Mouse (Mus musculus) monocyte, adult 2 months (primary cell): ENCODE results near the gene Spns3.
"Not testable (repeated sequence)": the region's sequence is repeated elsewhere in the genome, so short reads cannot be mapped to it uniquely, and the experiment has no call there.

Experiments
- DNase-seq, 2 experiments: peaks; one replicate each; pipeline ENCODE4 v3.0.0; 2022; ENCODE audit warnings: low spot score in 2 of 2, low read depth in 1 of 2

Spns3 gene

GRCm38 (mm10) chr11:72558155-72558554 is 7.8 kb upstream of the Spns3 start:
- no peak for DNase-seq

- no peak for DNase-seq
Measured at GRCm38 (mm10) chr11:72556953-72557352, 6.6 kb upstream of the Spns3 start.

GRCm38 (mm10) chr11:72556470-72556869 is 6.2 kb upstream of the Spns3 start:
- no peak for DNase-seq

- no peak for DNase-seq
Measured at GRCm38 (mm10) chr11:72551531-72552105, 1.3 kb upstream of the Spns3 start.

- peak; percentile 17 to 42 for DNase-seq
Measured at GRCm38 (mm10) chr11:72547181-72547580, 3.1 kb downstream of the Spns3 start.

- no peak for DNase-seq
Measured at GRCm38 (mm10) chr11:72544716-72545115, 5.6 kb downstream of the Spns3 start.

- not testable (repeated sequence) for DNase-seq
Measured at GRCm38 (mm10) chr11:72543692-72544091, 6.6 kb downstream of the Spns3 start.

GRCm38 (mm10) chr11:72542586-72542985 is 7.7 kb downstream of the Spns3 start:
- no peak for DNase-seq

GRCm38 (mm10) chr11:72541928-72542327 is 8.4 kb downstream of the Spns3 start:
- DNase-seq = no peak

- DNase-seq = no peak
Measured at GRCm38 (mm10) chr11:72540437-72540836, 9.9 kb downstream of the Spns3 start.

- no peak for DNase-seq
Measured at GRCm38 (mm10) chr11:72538811-72539210, 11.5 kb downstream of the Spns3 start.

- peak; percentile 63 to 74 for DNase-seq
Measured at GRCm38 (mm10) chr11:72538037-72538755, 12.1 kb downstream of the Spns3 start.

GRCm38 (mm10) chr11:72537503-72537902 is 12.8 kb downstream of the Spns3 start:
- no peak for DNase-seq

- no peak for DNase-seq
Measured at GRCm38 (mm10) chr11:72535519-72535918, 14.8 kb downstream of the Spns3 start.

GRCm38 (mm10) chr11:72532890-72533289 is 17.4 kb downstream of the Spns3 start:
- DNase-seq = no peak

GRCm38 (mm10) chr11:72531632-72532031 is 18.7 kb downstream of the Spns3 start:
- no peak for DNase-seq

- DNase-seq = no peak
Measured at GRCm38 (mm10) chr11:72531144-72531543, 19.2 kb downstream of the Spns3 start.

- no peak for DNase-seq
Measured at GRCm38 (mm10) chr11:72526190-72526589, 24.1 kb downstream of the Spns3 start.

GRCm38 (mm10) chr11:72523711-72524110 is 26.6 kb downstream of the Spns3 start:
- no peak for DNase-seq

GRCm38 (mm10) chr11:72522616-72523041 is 27.7 kb downstream of the Spns3 start:
- DNase-seq = no peak

GRCm38 (mm10) chr11:72521598-72522541 is 28.4 kb downstream of the Spns3 start:
- no peak for DNase-seq

- DNase-seq = no peak
Measured at GRCm38 (mm10) chr11:72519895-72520294, 30.4 kb downstream of the Spns3 start.
